Mouse (Mus musculus) midbrain, embryonic 10.5 days (tissue): ENCODE measurements around the gene Ube2b. TPM values are rescaled to one million over a fixed set of nuclear protein-coding genes. Genes with fewer than 3 reads are reported as not detected.
A peak's percentile ranks its signal among the peaks of the same experiment; 100 is the strongest.

Experiments used
- DNase-seq: peaks from one replicate; pipeline ENCODE4 v3.0.0-alpha.2; 2017; ENCODE audit warnings: low spot score
- H3K27ac ChIP-seq: fragments of 300-500 bp; sonication (generic); replicated peaks from 2 replicates; pipeline ENCODE4 v1.5.1; 2016; ENCODE audit warnings: mild to moderate bottlenecking
- H3K27me3 ChIP-seq: fragments of 300-500 bp; sonication (generic); 2 replicates; pipeline ENCODE4 v1.6.1; 2016; ENCODE audit warnings: low read depth, mild to moderate bottlenecking; ENCODE audit not compliant: poor library complexity, severe bottlenecking
- H3K36me3 ChIP-seq: fragments of 300-500 bp; sonication (generic); 2 replicates; pipeline ENCODE4 v1.6.1; 2016; ENCODE audit warnings: mild to moderate bottlenecking, moderate library complexity
- H3K4me1 ChIP-seq: fragments of 300-500 bp; sonication (generic); 2 replicates; pipeline ENCODE4 v1.6.1; 2016
- H3K4me3 ChIP-seq: fragments of 300-500 bp; sonication (generic); 2 replicates; pipeline ENCODE4 v1.5.1; 2016; ENCODE audit warnings: mild to moderate bottlenecking, moderate library complexity
- H3K9me3 ChIP-seq: fragments of 300-500 bp; sonication (generic); replicated peaks from 2 replicates; pipeline ENCODE4 v1.6.1; 2016; ENCODE audit warnings: mild to moderate bottlenecking
- WGBS: fragments of 180-500 bp; shearing (Covaris S2); methylation state at CpG from one replicate; pipeline ENCODE4 v1.1.7; 2016; 5-methylcytosine and 5-hydroxymethylcytosine counted together
- polyA plus RNA-seq: library from polyadenylated mRNA; unstranded; fragments of >200 nt; fragmentation: Nextera tagmentation; extraction: Ambion mirVana; gene quantifications from 2 replicates; pipeline ENCODE4 v1.2.1, GENCODE M21; 2016

The Ube2b gene
- 202 and 209 TPM in 2 replicates for polyA plus RNA-seq

DNA sequence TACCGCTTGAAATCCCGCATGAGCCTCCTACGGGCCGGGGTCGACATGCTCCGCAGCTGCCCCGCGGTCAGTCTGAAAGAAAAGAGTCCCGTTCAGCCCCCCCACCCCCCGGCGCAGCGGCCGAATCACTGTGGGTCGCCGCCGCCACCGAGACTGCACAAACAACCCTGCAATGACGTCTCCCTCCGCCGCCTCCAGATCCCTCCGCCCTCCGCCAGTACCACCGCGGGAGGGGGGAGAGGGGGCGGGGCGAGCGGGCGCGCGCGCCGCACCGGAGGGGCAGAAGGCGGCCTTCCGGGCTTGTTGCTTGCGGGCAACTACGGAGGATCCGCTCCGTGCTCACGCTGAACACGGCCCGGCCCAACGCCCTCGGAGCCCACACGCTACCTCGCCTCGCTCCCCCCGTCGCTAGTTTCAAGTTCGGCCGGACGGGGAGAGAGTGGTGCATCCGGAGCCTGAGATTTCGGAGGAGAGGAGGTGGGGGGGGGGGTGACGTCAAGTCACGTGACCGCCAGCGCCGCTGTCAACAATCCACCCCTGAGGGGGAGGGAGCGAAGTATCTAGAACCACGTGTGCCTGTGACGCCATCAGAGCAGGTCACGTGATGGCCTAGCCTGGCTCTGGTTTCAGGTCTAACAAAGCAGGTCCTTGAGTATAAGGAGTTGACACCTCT is at the start of gene Ube2b:
Gene Ube2b (minus strand): TSS at position 473 of the 673 bp plus-strand sequence.
- peaks cover 27% of the 10 kb centered on the region for H3K36me3 ChIP-seq
- peak; percentile 97 for DNase-seq
- H3K27me3 ChIP-seq: no peaks in the 10 kb centered on the region
- peak within 1 kb of the TSS; percentile 98 for H3K4me3 ChIP-seq
- H3K27ac ChIP-seq: peak within 1 kb of the TSS; percentile 98
- H3K4me1 ChIP-seq: peaks cover 53% of the 10 kb centered on the region
- WGBS: under 1% methylated on average over 63 of the region's 63 CpGs
- H3K9me3 ChIP-seq: no peaks in the 10 kb centered on the region

DNA sequence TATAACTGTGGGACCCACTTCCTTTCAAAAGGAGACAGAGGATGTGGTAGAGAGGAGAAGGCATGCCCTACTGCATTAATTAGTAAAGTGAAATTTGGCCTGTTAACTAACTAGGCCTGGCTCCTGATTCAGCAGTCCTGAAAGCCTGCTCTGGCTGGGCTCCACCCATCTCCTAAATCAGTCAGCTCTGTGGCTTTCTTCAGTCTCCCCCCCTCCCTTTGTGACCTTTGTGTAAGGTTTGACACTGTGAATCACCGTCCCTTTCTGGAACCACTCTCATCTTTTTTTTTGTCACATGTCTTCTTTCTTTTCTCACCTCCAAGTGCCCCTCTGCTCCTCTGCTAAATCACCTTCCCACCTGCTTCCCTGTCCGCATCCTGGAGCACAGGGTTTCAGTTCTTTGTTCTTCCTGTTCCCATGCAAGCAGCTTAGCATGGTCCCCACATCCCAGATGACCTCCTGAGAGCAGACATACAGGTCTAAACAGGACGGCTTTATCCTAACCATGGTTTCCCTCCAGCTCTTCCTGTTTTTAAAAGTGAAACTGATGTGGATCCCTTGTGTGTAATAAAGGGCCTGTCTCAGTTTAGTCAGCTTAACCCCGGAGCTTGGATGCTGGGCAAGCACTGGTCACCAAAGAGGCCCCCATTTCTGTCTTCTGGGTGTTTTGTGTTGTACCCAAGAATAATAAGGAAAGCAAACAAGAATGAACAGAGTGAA is 46.0 kb upstream of the Ube2b start:
- Histone ChIP-seq H3K27me3 (no peaks in the 10 kb centered on the region), H3K4me1 (no peaks in the 10 kb centered on the region), H3K9me3 (no peaks in the 10 kb centered on the region), H3K36me3 (no peaks in the 10 kb centered on the region), H3K4me3 (no peak overlapping the region), H3K27ac (0 out of 2 replicates have a peak overlapping the region, but pooled peaks have one; percentile 38)
- no peak for DNase-seq
- WGBS: 69% methylated on average over 4 of the region's 4 CpGs

DNA sequence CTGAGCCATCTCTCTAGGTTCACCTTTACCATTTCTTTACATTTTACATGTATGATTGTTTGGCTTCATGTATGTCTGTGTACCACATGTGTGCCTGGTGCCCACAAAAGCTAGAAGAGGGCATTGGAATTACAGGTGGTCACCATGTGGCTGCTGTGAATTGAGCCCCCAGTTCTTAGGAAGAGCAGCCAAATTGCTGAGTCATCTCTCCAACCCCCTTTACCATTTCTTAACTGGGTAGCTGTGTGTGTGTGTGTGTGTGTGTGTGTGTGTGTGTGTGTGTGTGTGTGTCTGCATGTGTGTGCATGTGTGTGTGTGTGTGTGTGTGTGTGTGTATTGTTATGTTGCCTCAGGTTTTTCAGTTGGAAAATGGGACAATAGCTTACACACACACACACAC is 43.6 kb upstream of the Ube2b start:
- H3K27ac ChIP-seq: no peak overlapping the region
- H3K27me3 ChIP-seq: no peaks in the 10 kb centered on the region
- DNase-seq: no peak
- H3K9me3 ChIP-seq: no peaks in the 10 kb centered on the region
- no peaks in the 10 kb centered on the region for H3K4me1 ChIP-seq
- H3K36me3 ChIP-seq: no peaks in the 10 kb centered on the region
- no peak overlapping the region for H3K4me3 ChIP-seq

DNA sequence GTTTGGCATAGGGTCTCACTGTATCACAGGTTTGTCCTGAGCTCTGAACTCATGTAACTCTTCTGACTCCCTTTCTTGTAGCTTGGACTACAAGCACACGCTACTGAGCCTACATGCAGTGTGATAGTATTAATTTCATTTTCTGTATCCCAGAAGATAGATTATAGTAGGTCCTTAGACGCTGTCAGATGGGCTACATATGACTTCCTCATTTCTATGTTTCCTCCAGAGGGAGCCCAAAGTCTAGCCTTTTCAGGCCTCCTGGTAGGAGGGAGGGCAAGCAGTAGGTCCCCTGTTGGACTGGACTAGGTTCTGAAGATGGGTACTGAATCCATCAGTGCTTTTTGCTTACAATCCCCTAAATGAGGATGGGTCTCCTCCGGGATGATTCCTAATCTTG is 42.7 kb upstream of the Ube2b start:
- Histone ChIP-seq H3K27me3 (no peaks in the 10 kb centered on the region), H3K36me3 (no peaks in the 10 kb centered on the region), H3K4me1 (no peaks in the 10 kb centered on the region), H3K27ac (no peak overlapping the region), H3K4me3 (no peak overlapping the region), H3K9me3 (no peaks in the 10 kb centered on the region)
- no peak for DNase-seq
- WGBS: 89% methylated on average over 3 of the region's 3 CpGs

DNA sequence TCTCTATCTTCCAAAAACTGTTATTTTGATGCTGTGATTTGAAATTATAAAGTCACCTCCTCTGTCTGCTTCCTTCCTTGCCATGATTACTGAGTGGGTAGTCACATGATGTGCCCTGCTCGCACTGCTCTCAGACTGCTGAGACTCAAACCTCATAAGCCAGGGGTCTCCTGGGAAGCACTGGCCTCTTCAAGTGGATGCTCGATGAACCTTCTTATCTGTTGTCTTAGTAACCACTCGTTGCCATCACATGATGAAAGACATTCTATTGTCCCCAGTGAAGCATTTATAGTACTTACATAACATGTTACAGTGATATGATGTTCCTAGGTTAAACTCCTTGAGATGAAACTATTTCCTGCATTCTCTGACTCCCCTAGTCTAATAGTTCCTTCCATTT is 37.1 kb upstream of the Ube2b start:
- no peak overlapping the region for H3K27ac ChIP-seq
- H3K4me3 ChIP-seq: no peak overlapping the region
- H3K36me3 ChIP-seq: no peaks in the 10 kb centered on the region
- WGBS: 61% methylated on average over 3 of the region's 3 CpGs
- DNase-seq: no peak
- H3K4me1 ChIP-seq: no peaks in the 10 kb centered on the region
- no peaks in the 10 kb centered on the region for H3K27me3 ChIP-seq
- no peaks in the 10 kb centered on the region for H3K9me3 ChIP-seq

DNA sequence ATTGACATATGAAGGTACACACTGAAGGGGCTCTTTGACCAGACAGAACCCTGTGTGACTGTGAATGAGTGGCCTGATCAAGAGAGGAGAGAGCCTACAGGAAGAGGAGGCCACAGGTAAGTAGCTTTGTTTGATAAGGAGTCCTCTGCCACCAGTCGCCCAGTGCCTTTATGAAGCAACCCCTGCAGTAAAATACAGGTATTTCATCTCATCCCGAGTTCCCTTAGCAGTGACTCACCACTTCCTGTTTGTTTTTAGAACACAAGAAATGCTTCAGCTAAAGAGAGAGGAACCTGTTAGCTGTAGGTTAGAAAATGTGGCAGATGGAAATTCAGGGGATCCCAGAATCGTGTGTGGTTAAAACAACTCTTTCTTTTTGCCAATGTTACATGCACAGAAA is 35.3 kb upstream of the Ube2b start:
- 83% methylated on average over 3 of the region's 3 CpGs for WGBS
- Histone ChIP-seq H3K27ac (no peak overlapping the region), H3K4me3 (no peak overlapping the region), H3K27me3 (no peaks in the 10 kb centered on the region), H3K9me3 (no peaks in the 10 kb centered on the region), H3K4me1 (no peaks in the 10 kb centered on the region), H3K36me3 (0 out of 2 replicates have a peak, but pooled peaks cover 4% of the 10 kb centered on the region)
- no peak for DNase-seq

DNA sequence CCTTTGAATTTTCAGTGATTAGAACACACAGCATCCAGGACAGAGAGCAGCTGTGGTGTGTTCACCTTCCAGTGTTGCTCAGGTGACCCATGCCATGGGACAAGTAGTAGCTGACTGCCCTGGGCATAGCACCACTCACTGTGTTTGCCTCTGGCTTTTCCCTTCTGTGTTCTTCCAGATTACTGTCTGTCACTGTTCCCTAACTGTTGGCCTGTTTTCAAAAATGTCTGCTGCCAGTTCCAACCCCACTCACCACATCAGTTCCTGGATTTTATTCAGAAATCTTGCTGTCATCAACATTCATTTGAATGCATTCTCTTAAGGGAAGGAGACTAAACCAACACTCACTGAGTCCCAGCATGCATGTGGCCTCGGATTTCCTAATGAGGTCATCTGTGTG is 33.4 kb upstream of the Ube2b start:
- 86% methylated on average over 1 of the region's 1 CpGs for WGBS
- Histone ChIP-seq H3K9me3 (no peaks in the 10 kb centered on the region), H3K36me3 (0 out of 2 replicates have a peak, but pooled peaks cover 4% of the 10 kb centered on the region), H3K27ac (no peak overlapping the region), H3K4me3 (no peak overlapping the region), H3K27me3 (no peaks in the 10 kb centered on the region), H3K4me1 (no peaks in the 10 kb centered on the region)
- DNase-seq: no peak

DNA sequence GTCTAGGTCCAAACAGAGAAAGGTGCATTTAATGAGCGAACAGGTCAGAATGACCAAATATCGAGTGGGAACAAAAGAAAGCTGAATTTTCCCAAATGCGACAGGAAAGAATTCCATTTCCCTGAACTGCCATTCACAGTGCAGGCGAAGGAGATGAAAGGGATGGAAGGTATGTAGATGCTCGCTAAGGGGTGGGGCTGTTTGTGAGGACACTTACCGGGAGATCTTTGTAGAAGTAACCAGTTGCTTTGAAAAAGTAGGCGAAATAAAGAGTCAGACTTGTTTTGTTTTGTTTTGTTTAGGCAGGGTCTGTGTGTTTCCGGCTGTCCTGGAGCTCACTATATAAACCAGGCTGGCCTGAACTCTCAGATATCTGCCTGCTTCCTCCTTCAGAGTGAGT is 31.8 kb upstream of the Ube2b start:
- H3K27me3 ChIP-seq: no peaks in the 10 kb centered on the region
- no peaks in the 10 kb centered on the region for H3K4me1 ChIP-seq
- no peak for DNase-seq
- 0 out of 2 replicates have a peak, but pooled peaks cover 4% of the 10 kb centered on the region for H3K36me3 ChIP-seq
- no peak overlapping the region for H3K27ac ChIP-seq
- WGBS: 79% methylated on average over 8 of the region's 8 CpGs
- no peak overlapping the region for H3K4me3 ChIP-seq
- H3K9me3 ChIP-seq: no peaks in the 10 kb centered on the region

DNA sequence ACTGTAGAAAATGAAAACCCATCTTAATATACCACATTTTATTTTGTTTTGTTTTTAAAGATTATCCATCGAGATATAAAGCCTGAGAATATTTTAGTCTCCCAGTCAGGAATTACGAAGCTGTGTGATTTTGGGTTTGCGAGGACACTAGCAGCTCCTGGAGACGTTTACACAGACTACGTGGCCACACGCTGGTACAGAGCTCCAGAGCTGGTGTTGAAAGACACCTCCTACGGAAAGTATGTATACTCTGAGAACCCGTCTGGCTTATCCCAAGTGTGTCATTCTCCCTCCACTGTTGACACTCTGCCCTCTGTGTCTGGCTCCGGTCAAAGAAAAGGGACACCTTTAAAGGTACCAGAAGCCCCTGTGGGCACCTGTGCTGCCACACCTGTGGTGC is 17.7 kb upstream of the Ube2b start:
- Histone ChIP-seq H3K36me3 (0 out of 2 replicates have a peak, but pooled peaks cover 7% of the 10 kb centered on the region), H3K27ac (no peak overlapping the region)

DNA sequence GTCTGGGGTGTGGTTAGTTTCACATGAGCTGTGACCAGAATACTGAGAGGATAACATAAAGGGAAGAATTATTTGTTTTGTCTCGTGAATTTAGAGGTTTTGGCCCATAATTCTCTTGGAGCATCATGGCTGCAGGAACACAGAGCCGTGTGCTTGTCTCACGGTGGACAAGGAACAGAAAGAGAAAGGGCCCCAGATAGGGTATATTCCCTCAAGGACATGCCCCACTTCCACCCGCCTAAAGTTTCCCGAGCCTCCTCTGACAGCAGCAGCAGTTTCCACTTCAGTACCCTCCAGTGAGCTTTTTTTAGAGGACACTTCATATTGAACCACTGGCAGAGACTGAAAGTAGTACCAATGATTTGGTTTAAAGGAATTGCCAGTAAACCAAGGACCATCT is 11.0 kb upstream of the Ube2b start:
- DNase-seq: no peak
- WGBS: 83% methylated on average over 5 of the region's 5 CpGs
- Histone ChIP-seq H3K4me1 (no peaks in the 10 kb centered on the region), H3K27ac (no peak overlapping the region), H3K4me3 (no peak overlapping the region), H3K36me3 (0 out of 2 replicates have a peak, but pooled peaks cover 4% of the 10 kb centered on the region), H3K9me3 (no peaks in the 10 kb centered on the region), H3K27me3 (no peaks in the 10 kb centered on the region)

More for the DNA sequence above, 17.7 kb upstream of the Ube2b start:
- WGBS: 86% methylated on average over 9 of the region's 9 CpGs
- no peaks in the 10 kb centered on the region for H3K9me3 ChIP-seq
- no peak overlapping the region for H3K4me3 ChIP-seq
- no peaks in the 10 kb centered on the region for H3K27me3 ChIP-seq
- DNase-seq: no peak
- no peaks in the 10 kb centered on the region for H3K4me1 ChIP-seq

DNA sequence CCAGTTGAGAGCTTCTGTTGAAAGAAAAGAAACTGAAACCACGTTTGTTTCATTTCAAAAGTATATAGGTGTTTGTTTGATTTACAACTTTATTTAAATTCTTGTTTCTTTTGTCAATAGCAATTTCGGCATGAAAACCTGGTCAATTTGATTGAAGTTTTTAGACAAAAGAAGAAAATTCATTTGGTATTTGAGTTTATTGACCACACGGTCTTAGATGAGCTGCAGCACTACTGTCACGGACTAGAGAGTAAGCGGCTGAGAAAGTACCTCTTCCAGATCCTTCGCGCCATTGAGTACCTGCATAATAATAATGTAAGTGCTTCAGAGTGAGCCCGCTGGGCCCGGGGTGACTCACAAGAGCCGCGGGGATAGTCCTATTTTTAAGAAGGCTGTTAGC is 10.4 kb upstream of the Ube2b start:
- 88% methylated on average over 11 of the region's 11 CpGs for WGBS
- H3K4me3 ChIP-seq: no peak overlapping the region
- peaks cover 4% of the 10 kb centered on the region for H3K4me1 ChIP-seq
- H3K9me3 ChIP-seq: no peaks in the 10 kb centered on the region
- no peak overlapping the region for H3K27ac ChIP-seq
- 0 out of 2 replicates have a peak, but pooled peaks cover 4% of the 10 kb centered on the region for H3K36me3 ChIP-seq
- H3K27me3 ChIP-seq: no peaks in the 10 kb centered on the region
- no peak for DNase-seq

DNA sequence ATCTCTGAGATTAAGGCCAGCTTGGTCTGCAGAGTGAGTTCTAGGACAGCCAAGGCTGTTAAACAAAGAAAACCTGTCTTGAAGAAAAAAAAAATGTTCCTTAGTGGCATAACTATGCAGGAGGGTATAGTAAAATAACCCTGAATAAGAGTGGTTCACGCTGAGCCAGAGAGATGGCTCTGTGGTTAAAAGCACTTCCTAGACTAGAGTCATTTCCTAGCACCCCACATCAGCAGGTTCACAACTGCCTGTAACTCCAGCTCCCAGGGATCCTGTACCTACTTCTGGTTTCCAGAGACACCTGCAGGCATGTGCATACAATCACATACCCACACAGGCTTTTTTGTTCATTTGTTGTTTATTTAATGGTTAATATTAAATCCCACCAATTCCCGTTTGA is 5.0 kb upstream of the Ube2b start:
- Histone ChIP-seq H3K4me1 (peaks cover 40% of the 10 kb centered on the region), H3K4me3 (peak overlapping the region; percentile 69; the same call in 1 of the 2 replicates), H3K27me3 (no peaks in the 10 kb centered on the region), H3K9me3 (no peaks in the 10 kb centered on the region), H3K27ac (no peak overlapping the region), H3K36me3 (0 out of 2 replicates have a peak, but pooled peaks cover 4% of the 10 kb centered on the region)
- WGBS: 73% methylated on average over 2 of the region's 2 CpGs
- DNase-seq: no peak
